Mouse (Mus musculus) testis, adult 2 months (tissue): ENCODE data around the gene Fam135a. TPM values are rescaled to one million over a fixed set of nuclear protein-coding genes. Genes with fewer than 3 reads are reported as not detected.

Experiments used
- H3K27ac ChIP-seq: fragments of 200-500 bp; 2 replicates; pipeline ENCODE4 v1.5.1; 2012; ENCODE audit warnings: low read depth, low read length; ENCODE audit not compliant: control insufficient read depth, insufficient read depth
- H3K27me3 ChIP-seq: fragments of 200-500 bp; 2 replicates; pipeline ENCODE4 v1.6.1; 2012; ENCODE audit warnings: mild to moderate bottlenecking, low read length, moderate library complexity; ENCODE audit not compliant: control insufficient read depth, insufficient read depth
- H3K36me3 ChIP-seq: fragments of 200-500 bp; 2 replicates; pipeline ENCODE4 v1.6.1; 2012; ENCODE audit warnings: mild to moderate bottlenecking, low read length; ENCODE audit not compliant: control insufficient read depth, insufficient read depth
- H3K4me1 ChIP-seq: fragments of 200-500 bp; 2 replicates; pipeline ENCODE4 v1.6.1; 2012; ENCODE audit warnings: low read length; ENCODE audit not compliant: control insufficient read depth, insufficient read depth
- H3K4me3 ChIP-seq: fragments of 200-500 bp; 2 replicates; pipeline ENCODE4 v1.5.1; 2012; ENCODE audit warnings: low read depth, mild to moderate bottlenecking, low read length, moderate library complexity, mixed read lengths; ENCODE audit not compliant: control insufficient read depth
- CTCF ChIP-seq: fragments of 200-500 bp; IDR thresholded peaks from 2 replicates; pipeline ENCODE4 v1.5.1; 2012; ENCODE audit warnings: low read depth, mild to moderate bottlenecking, inconsistent platforms, low read length, moderate library complexity; ENCODE audit not compliant: control insufficient read depth, insufficient read depth, insufficient replicate concordance
- POLR2A ChIP-seq: fragments of 200-500 bp; IDR thresholded peaks from 2 replicates; pipeline ENCODE4 v1.6.1; 2012; ENCODE audit warnings: low read depth, mild to moderate bottlenecking, inconsistent platforms, low read length, moderate library complexity; ENCODE audit not compliant: control insufficient read depth
- polyA plus RNA-seq: library from polyadenylated mRNA; depleted of rRNA; stranded (reverse); fragments of >200 nt; gene quantifications from 2 replicates; pipeline ENCODE4 v1.2.3, GENCODE M21; 2012

Fam135a gene
- polyA plus RNA-seq, 1 experiment, result 40.1 TPM

GRCm38 (mm10) chr1:24124610-24125009, 24.5 kb upstream of the Fam135a start:
- no peaks in the 10 kb centered on the region for H3K36me3 ChIP-seq
- no peak overlapping the region for H3K27ac ChIP-seq
- H3K4me3 ChIP-seq, result no peak overlapping the region
- no peaks in the 10 kb centered on the region for H3K27me3 ChIP-seq
- TF ChIP-seq CTCF, result no peak
- TF ChIP-seq POLR2A, result no peak
- H3K4me1 ChIP-seq, result no peaks in the 10 kb centered on the region

- no peak overlapping the region for H3K4me3 ChIP-seq
- no peaks in the 10 kb centered on the region for H3K27me3 ChIP-seq
- no peak overlapping the region for H3K27ac ChIP-seq
- no peaks in the 10 kb centered on the region for H3K36me3 ChIP-seq
- no peaks in the 10 kb centered on the region for H3K4me1 ChIP-seq
- TF ChIP-seq CTCF, result no peak
- TF ChIP-seq POLR2A, result no peak
Measured at GRCm38 (mm10) chr1:24122582-24122981, 22.4 kb upstream of the Fam135a start.

GRCm38 (mm10) chr1:24107971-24108773, 8.0 kb upstream of the Fam135a start:
- no peaks in the 10 kb centered on the region for H3K4me1 ChIP-seq
- H3K27ac ChIP-seq, result no peak overlapping the region
- H3K36me3 ChIP-seq, result no peaks in the 10 kb centered on the region
- TF ChIP-seq POLR2A, result no peak
- TF ChIP-seq CTCF, result no peak
- no peak overlapping the region for H3K4me3 ChIP-seq
- no peaks in the 10 kb centered on the region for H3K27me3 ChIP-seq

- Histone ChIP-seq H3K27me3 (no peaks in the 10 kb centered on the region), H3K27ac (no peak overlapping the region)
- TF ChIP-seq POLR2A, result no peak
- TF ChIP-seq CTCF, result no peak
Measured at GRCm38 (mm10) chr1:24107378-24107777, 7.2 kb upstream of the Fam135a start.

GRCm38 (mm10) chr1:24102579-24103149, 2.5 kb upstream of the Fam135a start:
- H3K4me3 ChIP-seq, result no peak overlapping the region
- H3K4me1 ChIP-seq, result no peaks in the 10 kb centered on the region; the same call in 1 of the 2 replicates
- H3K27me3 ChIP-seq, result no peaks in the 10 kb centered on the region
- TF ChIP-seq CTCF, result no peak
- no peak for TF ChIP-seq POLR2A
- H3K36me3 ChIP-seq, result no peaks in the 10 kb centered on the region
- H3K27ac ChIP-seq, result no peak overlapping the region

More at GRCm38 (mm10) chr1:24107378-24107777, 7.2 kb upstream of the Fam135a start:
- Histone ChIP-seq H3K4me1 (no peaks in the 10 kb centered on the region; the same call in 1 of the 2 replicates), H3K4me3 (no peak overlapping the region), H3K36me3 (no peaks in the 10 kb centered on the region)

GRCm38 (mm10) chr1:24100870-24101358, 773 bp upstream of the Fam135a start:
- TF ChIP-seq CTCF, result no peak
- H3K4me1 ChIP-seq, result no peaks in the 10 kb centered on the region; the same call in 1 of the 2 replicates
- H3K27me3 ChIP-seq, result no peaks in the 10 kb centered on the region
- peak overlapping the region; percentile 89 for H3K27ac ChIP-seq
- H3K4me3 ChIP-seq, result peak overlapping the region; percentile 92
- no peaks in the 10 kb centered on the region for H3K36me3 ChIP-seq

GRCm38 (mm10) chr1:24099541-24099925, 608 bp downstream of the Fam135a start:
- no peaks in the 10 kb centered on the region for H3K27me3 ChIP-seq
- TF ChIP-seq CTCF, result no peak
- no peak; the same call in 1 of the 2 replicates for TF ChIP-seq POLR2A

More at GRCm38 (mm10) chr1:24099541-24099925, 608 bp downstream of the Fam135a start:
- no peaks in the 10 kb centered on the region; the same call in 1 of the 2 replicates for H3K4me1 ChIP-seq
- H3K27ac ChIP-seq, result peak overlapping the region; percentile 85
- no peaks in the 10 kb centered on the region for H3K36me3 ChIP-seq
- peak overlapping the region; percentile 87 for H3K4me3 ChIP-seq
